Mouse (Mus musculus) mammary gland, adult 2 months (tissue): ENCODE measurements around the gene Pin4. TPM values are rescaled to one million over a fixed set of nuclear protein-coding genes. Genes with fewer than 3 reads are reported as not detected.

Experiments
- polyA plus RNA-seq: library from polyadenylated mRNA; depleted of rRNA; stranded (reverse); fragments of >200 nt; gene quantifications from 2 replicates; pipeline ENCODE4 v1.2.3, GENCODE M21; 2012; ENCODE audit warnings: low replicate concordance; rRNA removed

Pin4 gene
- 1.0 TPM in 1 of 2 replicates, not detected in the other for polyA plus RNA-seq

DNA sequence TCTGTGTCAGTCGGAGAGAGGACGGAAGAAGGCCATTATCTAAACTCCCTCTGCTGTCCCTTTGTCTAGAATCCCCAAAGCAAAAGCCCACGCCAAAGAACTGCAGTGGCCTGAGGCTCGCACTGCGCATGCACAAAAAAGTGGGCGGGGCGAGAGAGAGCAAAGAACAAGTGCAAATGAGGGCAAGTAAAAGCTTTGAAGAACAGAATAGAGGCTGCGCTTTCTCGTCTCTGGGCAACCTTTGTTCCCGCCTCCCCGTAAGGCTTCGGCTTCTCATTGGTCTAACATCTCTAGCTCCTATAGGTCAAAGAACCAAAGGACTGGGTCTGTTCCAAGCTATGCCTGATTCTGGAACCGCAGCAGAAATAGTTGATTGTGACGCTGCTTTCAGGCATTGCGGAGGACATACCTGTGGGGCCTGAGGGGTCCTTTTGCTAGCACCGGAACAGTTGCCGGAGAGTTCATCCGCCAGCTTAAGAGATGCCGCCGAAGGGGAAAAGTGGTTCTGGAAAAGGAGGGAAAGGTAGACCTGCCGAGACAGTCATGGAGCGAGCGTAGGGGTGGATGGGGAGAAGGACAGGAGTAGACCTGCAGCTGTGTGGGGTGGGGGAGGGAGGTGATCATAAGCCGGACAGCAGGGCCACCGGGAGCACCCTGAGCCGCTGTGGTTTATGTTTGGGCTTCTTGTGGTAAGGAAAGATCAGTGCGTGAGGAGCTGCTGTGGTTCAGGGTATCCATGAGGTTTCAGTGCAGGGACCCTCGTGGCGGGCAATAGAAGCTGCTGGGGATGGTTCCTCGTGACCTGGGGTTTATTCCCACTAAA is at the start of gene Pin4:
Pin4 (plus strand) TSS at position 406 of the 823 bp plus-strand sequence.

DNA sequence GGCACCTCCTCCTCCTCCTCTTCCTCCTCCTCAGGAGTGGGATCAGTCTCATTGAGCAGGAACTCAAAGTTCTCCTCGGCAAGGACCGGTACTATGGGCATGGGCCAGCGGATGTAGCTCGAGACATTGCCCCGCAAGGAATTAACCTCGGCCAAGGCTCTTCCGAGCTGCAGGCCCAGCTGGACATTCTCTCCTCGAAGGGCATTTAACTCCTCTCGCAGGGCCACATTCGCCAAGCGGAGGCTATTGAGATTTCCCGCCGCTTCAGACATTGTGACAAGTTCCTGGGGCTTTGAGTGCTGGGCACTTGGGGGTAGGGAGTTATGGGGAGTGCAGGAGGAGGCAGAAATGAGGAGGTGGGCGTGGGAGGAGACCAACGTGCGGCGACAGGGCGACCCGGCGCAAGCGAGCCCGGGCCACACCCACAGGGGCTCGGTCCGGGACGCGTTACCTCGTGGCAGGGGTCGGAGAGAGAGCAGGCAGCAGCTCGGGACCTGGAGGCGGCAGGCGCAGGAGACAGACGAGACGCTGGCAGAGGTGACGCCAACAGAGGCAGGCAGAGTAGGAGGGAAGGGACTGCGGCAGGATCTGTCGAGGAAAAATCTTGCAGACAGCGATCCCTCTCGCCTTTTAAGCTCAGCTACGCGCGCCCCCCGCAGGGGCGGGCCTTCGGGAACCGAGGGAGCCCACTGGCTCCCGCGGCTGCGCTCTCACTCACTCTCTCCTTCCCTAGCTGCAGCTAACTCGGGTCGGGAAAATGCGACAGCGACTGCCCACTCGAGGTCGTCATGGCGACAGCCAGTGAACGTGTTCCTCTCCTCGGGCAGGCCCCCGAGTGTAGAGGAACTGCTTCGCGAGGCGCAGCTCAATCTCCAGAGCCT is 48.4 kb upstream of the Pin4 start, which contains the start of gene Rtl5:
Rtl5 (minus strand) TSS at position 714 of the 881 bp plus-strand sequence.

DNA sequence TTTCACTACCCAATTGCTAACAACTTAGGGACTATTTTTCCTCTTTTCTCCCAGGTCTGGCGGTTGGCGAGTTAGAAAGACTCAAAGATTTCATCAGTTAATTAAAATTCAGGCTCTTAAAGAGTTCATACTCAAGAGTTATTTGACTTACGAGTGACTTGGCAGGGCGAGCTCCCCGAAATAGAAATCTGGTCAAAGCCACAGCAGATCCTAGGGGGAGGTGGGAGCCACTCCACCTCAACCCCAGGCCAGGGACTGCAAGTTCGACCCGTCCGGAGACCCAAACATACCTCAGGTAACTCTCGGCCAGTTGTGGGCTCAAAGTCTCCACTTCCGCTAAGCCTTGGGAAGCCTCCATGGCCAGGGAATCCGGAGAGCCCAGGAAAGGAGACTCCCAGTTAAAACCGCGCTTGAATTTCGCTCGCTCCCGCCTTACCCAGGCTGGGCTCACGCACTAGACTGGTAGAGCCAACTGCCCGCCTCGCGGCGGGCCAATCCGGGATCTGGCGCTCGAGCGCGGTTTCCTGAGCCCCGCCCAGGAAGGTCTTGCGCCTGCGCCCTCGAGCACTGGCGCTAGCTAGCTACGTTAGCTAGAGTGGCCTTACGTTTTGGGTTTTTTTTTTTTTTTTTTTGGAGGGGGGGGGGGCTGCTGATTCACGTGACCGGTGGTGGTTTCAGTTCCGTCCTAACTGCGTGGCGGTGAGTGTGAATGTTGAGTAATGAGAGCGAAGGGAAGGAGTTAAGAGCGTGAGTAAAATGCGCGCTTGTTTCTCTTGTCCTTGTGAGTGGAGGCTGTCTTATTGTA is 37.6 kb downstream of the Pin4 start, which contains the start of gene Ercc6l:
Ercc6l (minus strand) TSS at position 474 of the 805 bp plus-strand sequence.

Other genes starting within 250 kb of the Pin4 start
- 6.4 and 9.0 TPM in 2 replicates for gene Rtl5, start 48.1 kb upstream of the Pin4 start, polyA plus RNA-seq
- gene Ercc6l, start 37.6 kb downstream of the Pin4 start, polyA plus RNA-seq, result 0.19 and 0.46 TPM in 2 replicates
- gene Rps4x, start 69.9 kb downstream of the Pin4 start, polyA plus RNA-seq, result 293 and 706 TPM in 2 replicates
- 142 and 156 TPM in 2 replicates for gene Cited1, start 132.7 kb downstream of the Pin4 start, polyA plus RNA-seq